Mouse (Mus musculus) stomach, embryonic 15.5 days (tissue): ENCODE measurements around the gene Ncoa3. TPM values are rescaled to one million over a fixed set of nuclear protein-coding genes. Genes with fewer than 3 reads are reported as not detected.

Experiments
- ATAC-seq: fragments of 200-750 bp; cut with Nextera tagmentation; 2 replicates; pipeline ENCODE4 v1.8.0; 2017; ENCODE audit warnings: low read depth, moderate number of reproducible peaks, moderate TSS enrichment; ENCODE audit not compliant: insufficient read depth, low FRiP score
- H3K27ac ChIP-seq: fragments of 300-500 bp; sonication (generic); 2 replicates; pipeline ENCODE4 v1.5.1; 2015; ENCODE audit warnings: mild to moderate bottlenecking, inconsistent platforms
- H3K27me3 ChIP-seq: fragments of 300-500 bp; sonication (generic); replicated peaks from 2 replicates; pipeline ENCODE4 v1.6.1; 2015; ENCODE audit warnings: inconsistent platforms
- H3K36me3 ChIP-seq: fragments of 300-500 bp; sonication (generic); 2 replicates; pipeline ENCODE4 v1.6.1; 2015; ENCODE audit warnings: inconsistent platforms
- H3K4me1 ChIP-seq: fragments of 300-500 bp; sonication (generic); 2 replicates; pipeline ENCODE4 v1.6.1; 2015; ENCODE audit warnings: inconsistent platforms
- H3K4me2 ChIP-seq: fragments of 300-500 bp; sonication (generic); 2 replicates; pipeline ENCODE4 v1.6.1; 2015; ENCODE audit warnings: mild to moderate bottlenecking, inconsistent platforms
- H3K4me3 ChIP-seq: fragments of 300-500 bp; sonication (generic); replicated peaks from 2 replicates; pipeline ENCODE4 v1.5.1; 2015; ENCODE audit warnings: inconsistent platforms
- H3K9ac ChIP-seq: fragments of 300-500 bp; sonication (generic); 2 replicates; pipeline ENCODE4 v1.6.1; 2015; ENCODE audit warnings: inconsistent platforms
- H3K9me3 ChIP-seq: fragments of 300-500 bp; sonication (generic); 2 replicates; pipeline ENCODE4 v1.6.1; 2016; ENCODE audit warnings: inconsistent platforms
- WGBS: fragments of 180-500 bp; shearing (Covaris S2); methylation state at CpG from one replicate; pipeline ENCODE4 v1.1.7; 2015; 5-methylcytosine and 5-hydroxymethylcytosine counted together
- polyA plus RNA-seq: library from polyadenylated mRNA; unstranded; fragments of >200 nt; fragmentation: Nextera tagmentation; extraction: Ambion mirVana; gene quantifications from 2 replicates; pipeline ENCODE4 v1.2.1, GENCODE M21; 2015

Gene Ncoa3
- polyA plus RNA-seq, 1 experiment from 2014 or later: 12.9 TPM

- 58% methylated on average over 3 of the region's 3 CpGs for WGBS
These were observed 16.2 kb upstream of the Ncoa3 start for GRCm38 (mm10) chr2:165976186-165976585.

GRCm38 (mm10) chr2:165976874-165977273, 15.6 kb upstream of the Ncoa3 start:
- Histone ChIP-seq H3K27ac (0 out of 2 replicates have a peak overlapping the region, but pooled peaks have one; percentile 16), H3K4me3 (no peak overlapping the region), H3K4me2 (no peak overlapping the region), H3K4me1 (no peaks in the 10 kb centered on the region), H3K9me3 (no peaks in the 10 kb centered on the region), H3K9ac (no peak overlapping the region), H3K36me3 (no peaks in the 10 kb centered on the region), H3K27me3 (no peaks in the 10 kb centered on the region)
- WGBS: 54% methylated on average over 5 of the region's 5 CpGs
- ATAC-seq: no peak

More at GRCm38 (mm10) chr2:165976186-165976585, 16.2 kb upstream of the Ncoa3 start:
- H3K9ac ChIP-seq: no peak overlapping the region
- H3K4me3 ChIP-seq: no peak overlapping the region
- H3K4me2 ChIP-seq: no peak overlapping the region
- H3K9me3 ChIP-seq: no peaks in the 10 kb centered on the region
- H3K36me3 ChIP-seq: no peaks in the 10 kb centered on the region
- ATAC-seq: no peak
- no peaks in the 10 kb centered on the region for H3K4me1 ChIP-seq
- no peaks in the 10 kb centered on the region for H3K27me3 ChIP-seq
- H3K27ac ChIP-seq: no peak overlapping the region

GRCm38 (mm10) chr2:165978119-165978518, 14.3 kb upstream of the Ncoa3 start:
- 94% methylated on average over 1 of the region's 1 CpGs for WGBS
- no peak overlapping the region for H3K27ac ChIP-seq
- no peaks in the 10 kb centered on the region for H3K36me3 ChIP-seq
- no peaks in the 10 kb centered on the region for H3K9me3 ChIP-seq
- H3K4me1 ChIP-seq: 0 out of 2 replicates have a peak, but pooled peaks cover 8% of the 10 kb centered on the region
- no peak for ATAC-seq
- no peak overlapping the region for H3K4me3 ChIP-seq
- no peaks in the 10 kb centered on the region for H3K27me3 ChIP-seq
- H3K9ac ChIP-seq: no peak overlapping the region
- no peak overlapping the region for H3K4me2 ChIP-seq

GRCm38 (mm10) chr2:165981248-165981977, 11.0 kb upstream of the Ncoa3 start:
- no peak overlapping the region for H3K9ac ChIP-seq
- H3K9me3 ChIP-seq: no peaks in the 10 kb centered on the region
- no peak overlapping the region for H3K4me3 ChIP-seq
- H3K27me3 ChIP-seq: no peaks in the 10 kb centered on the region
- 0 out of 2 replicates have a peak, but pooled peaks cover 8% of the 10 kb centered on the region for H3K4me1 ChIP-seq
- WGBS: 61% methylated on average over 6 of the region's 6 CpGs
- no peak overlapping the region for H3K4me2 ChIP-seq
- H3K36me3 ChIP-seq: no peaks in the 10 kb centered on the region
- no peak for ATAC-seq
- H3K27ac ChIP-seq: no peak overlapping the region

GRCm38 (mm10) chr2:165982512-165983389, 9.7 kb upstream of the Ncoa3 start:
- H3K27me3 ChIP-seq: no peaks in the 10 kb centered on the region
- no peaks in the 10 kb centered on the region for H3K9me3 ChIP-seq
- ATAC-seq: no peak; the same call in 1 of the 2 replicates
- H3K4me1 ChIP-seq: 0 out of 2 replicates have a peak, but pooled peaks cover 14% of the 10 kb centered on the region
- WGBS: 43% methylated on average over 16 of the region's 16 CpGs
- H3K4me3 ChIP-seq: no peak overlapping the region
- no peak overlapping the region for H3K4me2 ChIP-seq
- no peaks in the 10 kb centered on the region for H3K36me3 ChIP-seq
- H3K27ac ChIP-seq: peak overlapping the region; percentile 23
- H3K9ac ChIP-seq: no peak overlapping the region

- Histone ChIP-seq H3K4me3 (no peak overlapping the region), H3K9me3 (no peaks in the 10 kb centered on the region), H3K4me1 (0 out of 2 replicates have a peak, but pooled peaks cover 17% of the 10 kb centered on the region), H3K27ac (no peak overlapping the region), H3K27me3 (no peaks in the 10 kb centered on the region), H3K36me3 (no peaks in the 10 kb centered on the region), H3K9ac (no peak overlapping the region), H3K4me2 (no peak overlapping the region)
- 88% methylated on average over 1 of the region's 1 CpGs for WGBS
- no peak for ATAC-seq
These were observed 8.1 kb upstream of the Ncoa3 start for GRCm38 (mm10) chr2:165984318-165984717.

- Histone ChIP-seq H3K4me2 (no peak overlapping the region), H3K9ac (no peak overlapping the region), H3K4me3 (no peak overlapping the region), H3K9me3 (no peaks in the 10 kb centered on the region), H3K27ac (no peak overlapping the region), H3K4me1 (0 out of 2 replicates have a peak, but pooled peaks cover 17% of the 10 kb centered on the region), H3K27me3 (no peaks in the 10 kb centered on the region), H3K36me3 (no peaks in the 10 kb centered on the region)
- 88% methylated on average over 6 of the region's 6 CpGs for WGBS
- ATAC-seq: no peak
These were observed 7.5 kb upstream of the Ncoa3 start for GRCm38 (mm10) chr2:165984891-165985290.

GRCm38 (mm10) chr2:165985581-165985980, 6.9 kb upstream of the Ncoa3 start:
- WGBS: 86% methylated on average over 11 of the region's 11 CpGs
- no peaks in the 10 kb centered on the region for H3K36me3 ChIP-seq
- no peaks in the 10 kb centered on the region for H3K9me3 ChIP-seq
- no peaks in the 10 kb centered on the region for H3K27me3 ChIP-seq
- H3K4me3 ChIP-seq: no peak overlapping the region
- H3K9ac ChIP-seq: no peak overlapping the region
- H3K4me2 ChIP-seq: no peak overlapping the region
- ATAC-seq: no peak
- H3K27ac ChIP-seq: no peak overlapping the region
- peaks cover 17% of the 10 kb centered on the region; the same call in 1 of the 2 replicates for H3K4me1 ChIP-seq

GRCm38 (mm10) chr2:165986921-165987453, 5.4 kb upstream of the Ncoa3 start:
- no peaks in the 10 kb centered on the region for H3K9me3 ChIP-seq
- 3% methylated on average over 23 of the region's 23 CpGs for WGBS
- ATAC-seq: peak; percentile 48; the same call in 1 of the 2 replicates

GRCm38 (mm10) chr2:165993173-165993900, 901 bp downstream of the Ncoa3 start:
- Histone ChIP-seq H3K4me2 (peak overlapping the region; percentile 79), H3K36me3 (no peaks in the 10 kb centered on the region), H3K27me3 (no peaks in the 10 kb centered on the region), H3K27ac (peak overlapping the region; percentile 60; the same call in 1 of the 2 replicates), H3K9me3 (no peaks in the 10 kb centered on the region), H3K4me1 (peaks cover 13% of the 10 kb centered on the region; the same call in 1 of the 2 replicates), H3K4me3 (peak overlapping the region; percentile 65), H3K9ac (peak overlapping the region; percentile 94)
- 3% methylated on average over 35 of the region's 35 CpGs for WGBS
- ATAC-seq: no peak; the same call in 1 of the 2 replicates

More at GRCm38 (mm10) chr2:165986921-165987453, 5.4 kb upstream of the Ncoa3 start:
- peak overlapping the region; percentile 58 for H3K4me2 ChIP-seq
- H3K4me1 ChIP-seq: peaks cover 16% of the 10 kb centered on the region; the same call in 1 of the 2 replicates
- H3K27me3 ChIP-seq: no peaks in the 10 kb centered on the region
- H3K4me3 ChIP-seq: peak overlapping the region; percentile 39
- H3K27ac ChIP-seq: peak overlapping the region; percentile 91
- no peak overlapping the region for H3K9ac ChIP-seq
- H3K36me3 ChIP-seq: no peaks in the 10 kb centered on the region

- Histone ChIP-seq H3K36me3 (no peaks in the 10 kb centered on the region), H3K9ac (no peak overlapping the region), H3K27ac (no peak overlapping the region), H3K27me3 (no peaks in the 10 kb centered on the region), H3K4me2 (peak overlapping the region; percentile 79; the same call in 1 of the 2 replicates), H3K4me1 (peaks cover 19% of the 10 kb centered on the region; the same call in 1 of the 2 replicates), H3K4me3 (no peak overlapping the region), H3K9me3 (no peaks in the 10 kb centered on the region)
- WGBS: 88% methylated on average over 4 of the region's 4 CpGs
- no peak for ATAC-seq
These were observed 1.9 kb downstream of the Ncoa3 start for GRCm38 (mm10) chr2:165994341-165994740.
